Mouse (Mus musculus) embryo, embryonic 10 days (tissue): ENCODE measurements around the gene Rbbp4.

Experiments used
- DNase-seq: peaks from one replicate; pipeline ENCODE4 v3.0.0-alpha.2; 2015; ENCODE audit warnings: low spot score

Gene Rbbp4

DNA sequence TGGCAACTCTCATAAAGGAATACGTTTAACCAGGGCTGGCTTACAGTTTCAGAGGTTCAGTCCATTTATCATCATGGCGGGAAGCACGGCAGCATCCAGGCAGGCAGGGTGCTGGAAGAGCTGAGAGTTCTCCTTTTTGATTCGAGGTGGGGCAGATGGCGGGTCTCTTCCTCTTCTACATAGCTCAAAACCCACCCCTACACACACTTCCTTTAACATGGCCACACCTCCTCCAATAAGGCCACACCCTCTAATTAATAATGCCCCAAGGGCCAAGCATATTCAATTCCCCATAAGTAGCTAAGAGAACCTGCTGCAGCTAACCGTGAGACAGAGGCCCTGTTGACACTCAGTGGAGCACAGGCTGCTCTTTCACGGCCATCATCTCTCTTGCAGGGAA, 42.3 kb downstream of the Rbbp4 start:
- DNase-seq = no peak

GRCm38 (mm10) chr4:129289671-129290070, 45.5 kb downstream of the Rbbp4 start:
- DNase-seq = no peak

- DNase-seq = no peak
Measured at GRCm38 (mm10) chr4:129288067-129288466, 47.1 kb downstream of the Rbbp4 start.

DNA sequence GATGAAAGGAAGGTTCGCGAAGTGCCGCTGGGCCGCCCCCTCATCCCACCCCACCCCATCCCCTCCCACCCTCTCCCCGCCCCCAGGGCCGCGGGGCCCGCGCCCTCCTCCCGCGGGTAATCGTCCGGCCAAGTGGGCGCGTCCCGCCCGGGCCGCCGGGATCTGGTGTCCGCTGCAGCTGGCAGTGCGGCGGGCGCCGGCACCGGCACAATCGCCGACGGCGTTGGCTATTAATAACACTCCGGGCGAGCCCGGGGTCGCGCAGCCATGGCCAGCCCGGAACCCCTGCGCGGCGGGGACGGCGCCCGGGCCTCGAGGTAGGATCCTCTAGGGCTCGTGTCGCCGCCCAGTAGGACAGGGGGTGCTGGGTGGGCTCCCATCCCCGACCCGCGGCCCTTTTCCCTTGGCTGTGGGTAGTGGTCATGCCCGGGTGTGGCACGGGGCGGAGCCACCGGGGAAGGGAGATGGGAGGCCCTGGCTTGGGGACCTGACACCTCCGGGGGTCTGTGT, 47.6 kb downstream of the Rbbp4 start, which contains the start of gene Sync:
Gene Sync (plus strand): TSS at position 146 of the 510 bp plus-strand sequence.
- no peak for DNase-seq

GRCm38 (mm10) chr4:129286683-129287471, 48.3 kb downstream of the Rbbp4 start:
- peak; percentile 58 for DNase-seq

DNA sequence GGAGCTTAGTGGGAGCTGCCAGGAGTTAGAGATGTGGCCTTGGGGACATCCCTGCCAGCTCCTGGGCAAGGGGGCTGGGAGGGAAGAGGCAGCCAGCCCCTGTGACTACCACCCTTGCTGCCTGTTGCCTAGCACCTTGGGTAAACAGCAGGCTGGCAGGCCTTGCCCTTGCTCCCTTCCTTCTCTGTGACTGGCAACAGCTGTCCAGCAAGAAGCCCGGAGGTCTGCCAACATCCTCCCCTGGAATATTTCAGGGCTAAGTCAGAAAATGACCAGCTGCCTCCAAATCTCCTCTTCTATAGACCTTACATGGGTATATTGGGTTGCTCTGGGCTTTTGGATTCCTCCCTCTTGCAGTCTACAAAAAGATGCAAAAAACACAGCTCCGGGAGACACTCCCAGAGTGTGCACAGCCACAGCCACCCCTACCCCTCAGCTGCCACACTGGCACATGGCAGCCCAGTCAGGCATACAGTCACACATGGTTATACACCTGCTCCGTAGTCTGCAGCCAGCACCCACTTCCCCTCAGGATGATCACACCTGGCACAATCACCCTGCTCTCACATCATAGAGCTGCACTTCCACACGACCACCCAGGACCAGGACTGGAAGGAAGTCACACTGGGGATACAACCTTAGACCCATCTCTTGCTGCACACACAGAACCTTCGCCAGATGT, 49.0 kb downstream of the Rbbp4 start:
- no peak for DNase-seq

- no peak for DNase-seq
Measured at GRCm38 (mm10) chr4:129284685-129285084, 50.5 kb downstream of the Rbbp4 start.

GRCm38 (mm10) chr4:129283226-129283625, 51.9 kb downstream of the Rbbp4 start:
- DNase-seq = no peak

DNA sequence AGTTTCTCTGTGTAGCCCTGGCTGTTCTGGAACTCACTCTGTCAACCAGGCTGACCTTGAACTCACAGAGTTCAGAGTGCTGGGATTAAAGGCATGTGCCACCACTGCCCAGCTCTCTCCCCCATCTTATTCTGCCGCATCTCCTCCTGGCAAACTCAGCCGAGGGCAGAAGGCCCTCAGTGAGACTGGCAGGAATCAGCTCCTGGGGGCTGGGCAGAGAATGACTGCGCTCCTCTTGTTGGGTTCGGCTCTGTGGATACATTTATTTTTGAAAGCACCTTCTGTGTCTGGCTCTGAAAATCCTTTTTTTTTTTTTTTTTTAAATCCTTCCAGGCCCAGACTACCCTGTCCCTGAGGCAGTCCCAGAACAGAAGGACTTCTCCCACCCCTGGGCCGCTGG, 52.4 kb downstream of the Rbbp4 start:
- DNase-seq = no peak

DNA sequence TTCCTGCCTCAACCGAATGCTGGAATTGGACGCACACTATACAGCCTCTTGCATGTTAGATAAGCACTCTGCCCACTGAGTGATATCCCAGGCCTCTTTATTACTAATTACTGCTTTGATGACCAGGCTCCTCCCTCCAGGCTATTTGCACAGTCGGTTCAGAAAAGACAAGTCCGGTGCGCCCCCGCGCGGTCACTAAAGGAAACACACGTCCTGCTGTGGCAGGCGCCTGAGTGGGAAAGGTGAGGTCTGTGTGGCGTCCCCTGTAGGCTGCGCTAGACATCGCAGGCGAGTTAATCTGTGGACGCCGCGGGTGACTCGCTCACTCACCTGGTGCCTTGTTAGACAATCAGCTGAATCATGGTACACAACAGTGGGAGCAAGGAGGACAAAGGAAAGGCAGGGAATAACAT, 58.7 kb downstream of the Rbbp4 start:
- DNase-seq = peak; percentile 93

- DNase-seq = no peak
Measured at GRCm38 (mm10) chr4:129272756-129273046, 62.5 kb downstream of the Rbbp4 start.

GRCm38 (mm10) chr4:129271991-129272755, 63.0 kb downstream of the Rbbp4 start:
- DNase-seq = no peak

GRCm38 (mm10) chr4:129268698-129269097, 66.5 kb downstream of the Rbbp4 start:
- no peak for DNase-seq

DNA sequence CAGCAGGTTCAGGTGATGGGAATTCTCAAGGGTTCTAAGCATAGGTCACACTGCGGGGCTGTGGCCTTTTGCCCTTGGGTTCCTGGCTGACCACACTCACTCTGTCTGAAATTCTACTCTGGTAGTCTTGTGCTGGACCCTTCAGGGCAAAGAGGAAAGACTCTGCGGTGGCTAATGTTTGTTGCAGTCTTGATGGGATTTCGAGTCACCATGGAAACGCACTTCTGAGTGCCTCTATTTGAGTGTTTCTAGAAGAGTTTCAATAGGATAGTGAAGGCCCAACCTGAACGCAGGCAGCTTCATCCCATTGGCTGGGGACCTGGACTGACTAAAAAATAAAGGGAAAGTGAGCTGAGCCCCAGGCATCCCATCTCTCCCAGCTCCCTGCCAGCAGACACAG, 68.3 kb downstream of the Rbbp4 start:
- DNase-seq = no peak

GRCm38 (mm10) chr4:129266191-129266590, 69.0 kb downstream of the Rbbp4 start:
- DNase-seq = no peak

DNA sequence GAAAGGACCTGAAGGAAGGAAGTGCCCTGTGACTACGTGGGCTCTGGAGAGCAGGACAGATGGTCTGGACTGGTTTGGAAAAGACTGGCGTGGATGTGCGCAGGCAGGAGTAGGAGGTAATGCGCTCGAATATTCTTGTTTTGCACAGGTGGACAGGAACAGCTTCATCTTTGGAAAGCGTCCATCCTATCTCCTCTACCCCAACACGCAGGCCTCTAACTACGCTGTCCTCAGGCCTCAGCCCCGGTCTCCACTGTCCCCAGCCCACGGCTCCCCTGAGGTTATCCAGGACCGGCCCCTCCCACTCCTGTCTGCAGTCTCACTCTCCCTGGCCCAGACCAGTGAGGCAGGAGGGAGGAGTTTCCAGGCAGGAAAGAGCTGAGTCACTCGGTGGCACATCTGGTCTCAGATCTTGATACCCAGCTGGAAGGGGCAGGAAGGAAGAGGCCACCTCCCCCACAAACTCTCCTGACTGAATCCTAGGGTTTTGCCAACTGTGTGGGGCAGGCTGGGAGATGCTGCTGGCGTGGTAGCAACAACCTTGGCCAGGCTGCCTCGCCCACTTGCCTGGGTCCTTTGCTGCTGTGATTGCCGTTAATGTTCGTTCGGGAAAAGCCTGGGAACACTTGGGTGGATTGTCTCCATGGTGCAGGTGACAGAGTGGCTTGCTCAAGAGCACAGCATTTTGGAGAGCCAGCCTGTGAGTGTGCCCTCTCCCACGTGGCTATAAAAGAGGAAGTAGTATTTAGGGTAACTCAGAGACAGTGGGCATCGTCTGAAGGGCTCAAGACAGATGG, 71.7 kb downstream of the Rbbp4 start:
- peak; percentile 75 for DNase-seq

- no peak for DNase-seq
Measured at GRCm38 (mm10) chr4:129261196-129261595, 74.0 kb downstream of the Rbbp4 start, which contains the start of gene C77080. Gene C77080 (minus strand): TSS chr4:129261404.

- no peak for DNase-seq
Measured at GRCm38 (mm10) chr4:129260678-129261077, 74.5 kb downstream of the Rbbp4 start.

GRCm38 (mm10) chr4:129259101-129259500, 76.1 kb downstream of the Rbbp4 start:
- DNase-seq = no peak
